Mouse (Mus musculus): ENCODE results near the gene Mtln. TPM values are rescaled to one million over a fixed set of nuclear protein-coding genes. Genes with fewer than 3 reads are reported as not detected.

Mtln gene
- polyA plus RNA-seq (2016; fragmentation: Nextera tagmentation; extraction: Ambion mirVana): 24.1 and 28.3 TPM in 2 replicates

DNA sequence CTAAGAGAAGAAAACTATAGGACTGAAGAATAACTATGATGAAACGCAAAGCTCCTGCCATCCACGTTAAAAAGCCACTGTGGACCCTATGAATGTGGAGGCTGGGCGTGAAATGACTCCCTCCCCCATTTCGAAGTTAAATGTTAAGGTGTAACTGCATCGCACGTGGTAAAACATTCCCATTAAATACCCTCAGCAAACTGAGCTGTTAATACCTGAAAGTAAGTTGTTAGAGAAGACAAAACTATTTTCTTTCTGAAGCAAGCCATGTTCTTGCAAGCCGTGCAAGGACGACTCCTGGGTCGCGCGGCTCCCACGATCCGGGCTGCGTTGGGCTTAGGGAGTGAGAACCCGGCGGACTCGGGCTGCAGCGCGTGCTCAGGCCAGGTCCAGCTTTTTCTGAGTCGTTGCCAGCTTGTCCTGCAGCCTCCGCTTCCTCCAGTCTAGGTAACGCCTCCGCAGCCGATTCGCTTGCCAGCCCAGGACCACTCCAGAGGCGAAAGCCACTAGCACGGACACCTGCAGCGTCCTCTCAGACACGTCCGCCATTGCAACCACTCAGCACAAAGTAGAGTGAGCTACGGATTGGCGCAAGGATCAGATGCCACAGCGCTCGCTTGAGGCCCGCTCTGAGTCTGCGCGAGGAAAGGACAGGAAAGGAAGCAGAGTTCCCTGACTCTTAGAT is at the start of gene Mtln:
Mtln (minus strand) TSS at position 570 of the 685 bp plus-strand sequence.
- Histone ChIP-seq H3K9me3 (replicated peaks) (no peaks in the 10 kb centered on the region), H3K27ac (peak within 1 kb of the TSS; percentile 89), H3K4me3 (peak within 1 kb of the TSS; percentile 70), H3K4me1 (peaks cover 24% of the 10 kb centered on the region), H3K27me3 (no peaks in the 10 kb centered on the region), H3K36me3 (no peaks in the 10 kb centered on the region), H3K9ac (peak within 1 kb of the TSS; percentile 65), H3K4me2 (replicated peaks) (peak within 1 kb of the TSS; percentile 73)
- ATAC-seq (ENCODE audit: low FRiP score): peak; percentile 94
- WGBS: 2% methylated on average over 37 of the region's 37 CpGs

DNA sequence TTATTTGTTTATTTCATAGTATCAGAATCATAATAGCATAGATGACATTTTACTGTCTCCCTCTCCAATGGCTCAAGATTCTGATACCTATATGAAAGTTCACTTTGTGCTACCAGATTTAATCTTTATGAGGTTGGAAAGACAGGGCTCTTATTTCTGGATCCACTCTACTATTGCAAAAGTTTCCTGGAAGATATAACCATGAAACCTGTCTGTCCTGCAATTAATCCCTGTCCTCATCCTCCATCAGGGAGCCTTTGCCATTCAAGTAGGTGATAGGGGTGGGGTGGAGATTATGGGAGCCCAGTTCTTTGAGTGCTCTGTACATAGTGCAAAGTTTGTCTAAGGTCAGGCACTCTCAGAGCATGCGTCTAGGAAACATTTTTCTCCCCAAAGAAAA is 49.1 kb upstream of the Mtln start:
- no peak overlapping the region for H3K4me2 ChIP-seq (replicated peaks)
- ATAC-seq (ENCODE audit: low FRiP score): no peak
- no peaks in the 10 kb centered on the region for H3K9me3 ChIP-seq (replicated peaks)
- H3K27ac ChIP-seq: no peak overlapping the region
- H3K9ac ChIP-seq: no peak overlapping the region
- no peaks in the 10 kb centered on the region for H3K4me1 ChIP-seq
- peaks cover 24% of the 10 kb centered on the region for H3K27me3 ChIP-seq
- WGBS: 94% methylated on average over 1 of the region's 1 CpGs
- no peaks in the 10 kb centered on the region for H3K36me3 ChIP-seq
- H3K4me3 ChIP-seq: no peak overlapping the region

DNA sequence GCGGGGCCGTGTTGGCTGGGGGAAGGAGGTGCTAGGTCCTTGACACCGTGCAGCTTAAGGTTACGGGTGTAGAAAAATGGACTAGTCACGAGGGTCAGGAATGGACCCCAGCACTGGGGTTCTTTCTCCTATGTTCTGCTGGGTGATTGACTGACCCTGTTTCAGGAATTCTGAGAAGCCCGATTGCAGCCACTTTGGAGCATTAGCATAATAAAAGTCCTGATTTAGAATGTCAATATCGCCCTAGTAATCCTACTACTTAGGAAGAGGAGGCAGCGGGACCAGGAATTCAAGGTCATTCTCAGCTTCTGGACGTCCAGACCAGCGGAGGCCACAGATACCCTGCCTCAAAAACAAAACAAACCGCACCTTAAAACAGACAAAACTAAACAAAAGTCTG is 47.1 kb upstream of the Mtln start:
- 14% methylated on average over 11 of the region's 11 CpGs for WGBS
- no peak overlapping the region for H3K27ac ChIP-seq
- H3K4me1 ChIP-seq: no peaks in the 10 kb centered on the region
- ATAC-seq (ENCODE audit: low FRiP score): no peak
- H3K9ac ChIP-seq: no peak overlapping the region
- H3K36me3 ChIP-seq: no peaks in the 10 kb centered on the region
- peaks cover 24% of the 10 kb centered on the region for H3K27me3 ChIP-seq
- no peaks in the 10 kb centered on the region for H3K9me3 ChIP-seq (replicated peaks)
- no peak overlapping the region for H3K4me3 ChIP-seq
- H3K4me2 ChIP-seq (replicated peaks): no peak overlapping the region

DNA sequence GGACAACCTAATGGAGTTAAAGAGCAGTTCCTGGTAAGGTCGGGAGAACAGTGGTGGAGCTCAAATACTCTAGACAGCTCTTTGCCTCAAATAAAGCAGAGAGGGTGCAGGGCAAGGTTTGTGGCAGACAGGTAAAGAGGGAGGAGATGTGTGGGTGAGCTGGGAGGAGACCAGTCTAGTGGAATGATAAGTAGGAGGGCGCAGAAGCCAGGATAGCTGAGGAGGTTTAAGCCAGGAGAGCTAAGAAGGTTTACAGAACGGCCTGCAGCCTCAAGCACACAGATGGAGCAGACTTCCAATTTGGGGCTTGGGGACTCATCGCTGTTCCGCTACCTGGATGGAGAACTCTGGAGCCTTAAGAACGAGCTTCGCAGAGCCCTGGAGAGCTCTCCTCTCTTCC is 46.3 kb upstream of the Mtln start, which contains the start of gene Acoxl:
Acoxl (plus strand) TSS at position 301 of the 400 bp plus-strand sequence.
- ATAC-seq (ENCODE audit: low FRiP score): no peak
- no peaks in the 10 kb centered on the region for H3K36me3 ChIP-seq
- H3K4me1 ChIP-seq: no peaks in the 10 kb centered on the region
- WGBS: 67% methylated on average over 7 of the region's 7 CpGs
- H3K27me3 ChIP-seq: peaks cover 24% of the 10 kb centered on the region
- H3K9me3 ChIP-seq (replicated peaks): no peaks in the 10 kb centered on the region
- no peak within 1 kb of the TSS for H3K27ac ChIP-seq
- H3K4me3 ChIP-seq: no peak within 1 kb of the TSS
- H3K4me2 ChIP-seq (replicated peaks): no peak within 1 kb of the TSS
- no peak within 1 kb of the TSS for H3K9ac ChIP-seq

DNA sequence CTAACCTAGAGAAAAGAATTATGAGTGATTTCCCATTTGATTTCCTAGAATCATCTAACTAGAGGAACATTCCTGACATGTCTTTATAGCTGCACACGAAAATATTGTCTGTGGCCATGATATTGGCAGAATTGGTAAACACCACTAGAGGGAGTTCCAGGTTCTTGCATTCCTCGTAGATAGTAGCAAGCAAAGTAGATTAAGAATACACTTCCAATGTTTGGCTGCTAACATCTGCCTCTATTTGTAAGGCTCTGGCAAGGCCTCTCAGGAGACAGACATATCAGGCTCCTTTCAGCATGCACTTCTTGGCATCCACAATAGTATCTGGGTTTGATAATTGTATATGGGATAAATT is 40.5 kb upstream of the Mtln start:
- H3K27ac ChIP-seq: no peak overlapping the region
- WGBS: 25% methylated on average over 2 of the region's 2 CpGs
- no peak overlapping the region for H3K4me2 ChIP-seq (replicated peaks)
- H3K27me3 ChIP-seq: peaks cover 3% of the 10 kb centered on the region; the same call in 1 of the 2 replicates
- H3K36me3 ChIP-seq: no peaks in the 10 kb centered on the region
- H3K9ac ChIP-seq: no peak overlapping the region
- ATAC-seq (ENCODE audit: low FRiP score): no peak
- no peak overlapping the region for H3K4me3 ChIP-seq
- no peaks in the 10 kb centered on the region for H3K9me3 ChIP-seq (replicated peaks)
- peaks cover 13% of the 10 kb centered on the region for H3K4me1 ChIP-seq

DNA sequence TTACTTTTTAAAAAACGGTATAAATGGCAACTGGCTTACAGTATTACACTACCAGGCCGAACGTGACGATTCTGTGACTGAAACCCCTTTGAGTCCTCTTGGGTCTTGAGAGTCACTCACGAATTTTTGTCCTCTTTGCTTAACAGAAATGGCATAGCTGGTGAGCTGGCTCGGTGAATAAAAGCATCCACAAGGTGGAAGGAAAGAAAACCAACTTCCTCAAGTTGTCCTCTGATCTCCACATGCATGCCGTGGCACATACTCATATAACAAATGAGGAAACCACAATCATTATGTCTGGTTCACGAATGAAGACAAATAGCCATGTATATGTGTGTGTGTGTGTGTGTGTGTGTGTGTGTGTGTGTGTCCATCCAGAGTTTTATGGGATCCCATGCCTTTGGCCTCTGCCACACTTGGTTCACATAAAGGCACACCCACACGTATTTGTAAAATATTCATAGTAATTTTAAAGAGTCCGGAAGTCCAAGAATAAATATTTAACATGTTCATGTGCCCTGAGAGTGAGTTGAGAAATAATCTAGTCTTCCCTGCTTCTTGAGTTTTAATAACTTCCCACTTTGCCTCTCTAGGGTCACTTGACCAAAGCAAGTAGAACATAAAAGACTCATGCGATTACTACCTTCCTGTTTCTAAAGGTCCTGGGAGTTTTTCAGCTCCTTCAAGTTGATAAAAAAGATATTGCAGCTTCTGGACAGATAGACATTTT is 40.0 kb upstream of the Mtln start:
- ATAC-seq (ENCODE audit: low FRiP score): peak; percentile 54; the same call in 1 of the 2 replicates
- peak overlapping the region; percentile 70 for H3K4me2 ChIP-seq (replicated peaks)
- H3K4me3 ChIP-seq: peak overlapping the region; percentile 63
- H3K27ac ChIP-seq: no peak overlapping the region
- H3K9me3 ChIP-seq (replicated peaks): no peaks in the 10 kb centered on the region
- no peaks in the 10 kb centered on the region for H3K27me3 ChIP-seq
- peak overlapping the region; percentile 36; the same call in 1 of the 2 replicates for H3K9ac ChIP-seq
- 42% methylated on average over 11 of the region's 11 CpGs for WGBS
- H3K4me1 ChIP-seq: peaks cover 13% of the 10 kb centered on the region
- H3K36me3 ChIP-seq: 0 out of 2 replicates have a peak, but pooled peaks cover under 1% of the 10 kb centered on the region

DNA sequence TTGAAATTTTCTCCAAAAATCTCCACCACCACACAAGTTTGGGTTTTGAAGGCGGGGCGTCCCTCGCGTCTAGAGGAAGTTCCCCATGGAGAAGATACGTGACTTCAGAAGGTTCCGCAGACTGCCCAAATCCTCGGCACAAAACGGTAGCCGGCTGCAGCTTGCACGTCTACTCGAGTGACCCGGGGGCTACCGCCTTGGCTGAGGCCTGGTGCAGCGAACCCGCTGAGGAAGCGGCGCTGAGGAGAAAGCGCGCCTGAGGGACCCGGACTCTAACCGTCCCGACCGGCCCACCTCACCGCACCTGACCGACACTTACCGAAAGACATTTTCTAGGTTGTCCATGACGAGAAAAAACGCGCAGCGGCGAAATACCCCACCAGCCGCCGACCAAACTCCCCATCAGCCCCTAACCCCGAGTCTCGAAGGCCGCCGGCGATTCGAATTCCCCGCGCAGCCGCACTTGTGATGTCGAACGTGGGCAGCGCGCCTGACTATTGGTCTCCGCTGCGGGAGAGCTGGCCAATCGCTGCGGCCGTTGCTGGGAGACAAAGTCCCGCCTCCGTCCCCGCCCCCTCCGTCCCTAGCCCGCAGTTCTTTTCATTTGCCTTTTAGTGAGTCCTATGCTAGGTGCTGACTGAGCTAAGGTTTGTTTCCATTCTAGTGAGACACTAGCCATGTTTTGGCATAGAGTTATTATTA is 39.3 kb upstream of the Mtln start, which contains the start of gene Bub1:
Bub1 (minus strand) TSS at position 465 of the 702 bp plus-strand sequence.
- Histone ChIP-seq H3K9me3 (replicated peaks) (no peaks in the 10 kb centered on the region), H3K9ac (peak within 1 kb of the TSS; percentile 53), H3K4me2 (replicated peaks) (peak within 1 kb of the TSS; percentile 70), H3K27me3 (no peaks in the 10 kb centered on the region), H3K27ac (no peak within 1 kb of the TSS), H3K4me1 (peaks cover 13% of the 10 kb centered on the region), H3K4me3 (peak within 1 kb of the TSS; percentile 63), H3K36me3 (0 out of 2 replicates have a peak, but pooled peaks cover 5% of the 10 kb centered on the region)
- under 1% methylated on average over 56 of the region's 56 CpGs for WGBS
- ATAC-seq (ENCODE audit: low FRiP score): peak; percentile 98

DNA sequence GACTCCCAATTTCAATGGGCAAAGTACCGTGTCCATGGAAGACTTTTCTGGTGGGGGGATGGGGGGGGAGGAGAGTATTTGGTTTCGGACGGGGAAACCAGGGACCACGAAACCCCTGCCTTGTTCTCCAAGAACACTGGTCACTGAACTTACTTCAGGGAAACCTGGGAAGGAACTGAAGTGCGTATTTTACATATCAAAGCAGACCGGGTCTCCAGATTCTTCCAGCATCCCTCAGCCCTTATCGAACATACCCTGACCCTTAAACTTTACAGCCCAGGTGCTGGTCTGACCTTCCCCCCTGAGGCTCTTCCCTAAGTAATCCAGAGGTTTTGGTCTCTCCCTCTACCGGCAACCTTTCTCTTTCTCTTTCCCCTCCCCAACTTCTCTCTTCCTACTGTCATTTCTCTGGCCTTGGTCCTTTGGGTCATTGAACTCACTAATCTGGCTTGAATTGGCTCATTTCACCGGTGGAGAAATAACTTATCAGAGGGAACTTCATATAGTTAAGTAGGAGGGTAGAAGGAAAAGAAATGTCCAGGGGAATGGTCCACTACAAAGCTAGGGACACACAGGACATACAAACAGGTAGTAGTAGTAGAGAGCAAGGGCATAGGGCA is 2.5 kb downstream of the Mtln start:
- ATAC-seq (ENCODE audit: low FRiP score): no peak
- H3K9ac ChIP-seq: peak overlapping the region; percentile 73; the same call in 1 of the 2 replicates

DNA sequence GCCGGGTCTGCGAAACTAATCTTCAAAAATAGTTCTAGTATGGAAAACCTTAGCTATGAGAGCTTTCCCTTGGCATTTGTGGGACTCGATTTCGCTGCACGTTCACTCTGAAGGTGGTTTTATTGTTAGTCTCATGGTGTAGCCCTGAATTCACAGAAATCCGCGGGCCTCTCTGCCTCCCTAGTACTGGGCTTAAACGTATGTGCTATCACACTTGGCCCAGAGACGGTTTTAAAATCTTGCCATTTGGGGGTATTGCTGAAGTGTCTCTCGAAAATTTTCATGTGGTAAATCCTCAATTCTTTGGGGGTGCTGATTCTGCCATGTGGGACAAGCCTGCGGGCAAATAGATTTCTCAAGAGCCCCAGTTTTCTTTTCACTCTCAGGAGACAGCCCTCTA is 3.1 kb downstream of the Mtln start:
- no peaks in the 10 kb centered on the region for H3K36me3 ChIP-seq
- H3K4me2 ChIP-seq (replicated peaks): peak overlapping the region; percentile 66
- WGBS: 7% methylated on average over 11 of the region's 11 CpGs
- peak overlapping the region; percentile 70 for H3K4me3 ChIP-seq
- H3K9ac ChIP-seq: peak overlapping the region; percentile 73
- H3K27me3 ChIP-seq: no peaks in the 10 kb centered on the region
- no peak for ATAC-seq (ENCODE audit: low FRiP score)
- no peaks in the 10 kb centered on the region for H3K9me3 ChIP-seq (replicated peaks)
- H3K4me1 ChIP-seq: peaks cover 24% of the 10 kb centered on the region
- H3K27ac ChIP-seq: peak overlapping the region; percentile 45

More for the DNA sequence above, 2.5 kb downstream of the Mtln start:
- peak overlapping the region; percentile 70; the same call in 1 of the 2 replicates for H3K4me3 ChIP-seq
- peaks cover 24% of the 10 kb centered on the region for H3K4me1 ChIP-seq
- H3K9me3 ChIP-seq (replicated peaks): no peaks in the 10 kb centered on the region
- H3K36me3 ChIP-seq: no peaks in the 10 kb centered on the region
- H3K27me3 ChIP-seq: no peaks in the 10 kb centered on the region
- H3K27ac ChIP-seq: no peak overlapping the region
- H3K4me2 ChIP-seq (replicated peaks): peak overlapping the region; percentile 66
- 25% methylated on average over 9 of the region's 9 CpGs for WGBS

DNA sequence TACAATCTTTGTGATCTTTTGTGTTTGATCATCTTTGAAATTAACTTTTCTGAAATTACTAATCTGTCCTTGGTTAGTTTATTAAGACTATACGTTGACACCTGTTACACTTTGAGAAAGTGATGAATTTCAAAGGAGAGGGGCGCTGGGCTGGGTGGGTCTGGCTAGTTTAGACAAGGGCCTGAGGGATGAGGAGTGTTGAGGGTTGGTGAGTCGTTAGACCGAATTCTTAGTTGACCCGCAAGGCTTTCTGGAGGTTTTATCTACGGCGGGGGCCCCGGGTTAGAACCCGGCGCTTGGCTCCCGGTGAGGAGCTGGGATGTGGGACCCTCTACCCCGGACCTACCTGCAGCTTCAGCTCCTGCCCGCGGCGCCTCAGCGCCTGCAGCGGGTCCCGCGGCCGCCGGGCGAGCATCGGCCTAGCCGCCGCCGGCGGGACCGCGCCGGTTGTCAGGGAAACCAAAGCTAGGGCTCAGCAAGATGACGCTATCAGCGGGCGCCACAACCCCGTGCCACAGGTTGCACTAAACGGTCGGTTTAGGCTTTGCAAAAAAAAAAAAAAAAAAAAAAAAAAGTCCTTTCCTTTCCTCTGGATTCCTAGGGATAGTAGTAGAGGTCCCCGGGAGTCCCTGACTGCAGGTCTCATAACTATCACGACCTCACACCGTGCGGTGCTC is 3.7 kb downstream of the Mtln start, which contains the start of gene Nphp1:
Nphp1 (minus strand) TSS at position 458 of the 677 bp plus-strand sequence.
- H3K9ac ChIP-seq: peak within 1 kb of the TSS; percentile 73
- peaks cover 24% of the 10 kb centered on the region for H3K4me1 ChIP-seq
- under 1% methylated on average over 40 of the region's 40 CpGs for WGBS
- peak within 1 kb of the TSS; percentile 70 for H3K4me3 ChIP-seq
- H3K9me3 ChIP-seq (replicated peaks): no peaks in the 10 kb centered on the region
- no peaks in the 10 kb centered on the region for H3K36me3 ChIP-seq
- peak within 1 kb of the TSS; percentile 66 for H3K4me2 ChIP-seq (replicated peaks)
- peak within 1 kb of the TSS; percentile 45 for H3K27ac ChIP-seq
- ATAC-seq (ENCODE audit: low FRiP score): peak; percentile 78
- no peaks in the 10 kb centered on the region for H3K27me3 ChIP-seq

DNA sequence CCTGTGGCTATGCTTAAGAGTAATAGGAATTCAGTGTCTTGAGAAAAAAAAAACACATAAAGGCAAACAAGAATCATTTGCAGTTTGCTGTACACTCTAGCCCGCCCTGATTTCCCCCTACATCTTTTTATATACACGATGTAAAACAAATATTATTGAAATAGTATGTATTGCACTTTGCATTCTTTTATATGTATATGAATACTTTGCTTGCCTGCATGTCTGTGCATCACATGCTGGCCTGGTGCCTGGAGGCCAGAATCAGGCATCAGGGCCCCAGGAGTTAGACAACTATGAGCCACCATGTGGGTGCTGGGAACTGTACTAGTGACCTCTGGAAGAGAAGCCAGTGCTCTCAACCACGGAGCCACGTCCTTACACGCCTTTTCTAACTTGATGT is 5.1 kb downstream of the Mtln start:
- H3K4me1 ChIP-seq: peaks cover 24% of the 10 kb centered on the region
- H3K27ac ChIP-seq: no peak overlapping the region
- H3K9ac ChIP-seq: no peak overlapping the region
- H3K4me2 ChIP-seq (replicated peaks): no peak overlapping the region
- no peak for ATAC-seq (ENCODE audit: low FRiP score)
- H3K9me3 ChIP-seq (replicated peaks): no peaks in the 10 kb centered on the region
- no peak overlapping the region for H3K4me3 ChIP-seq
- H3K27me3 ChIP-seq: no peaks in the 10 kb centered on the region
- no peaks in the 10 kb centered on the region for H3K36me3 ChIP-seq
- 96% methylated on average over 5 of the region's 5 CpGs for WGBS
